Mouse (Mus musculus) MEL (cell line): ENCODE results near the gene Dlgap3. TPM values are rescaled to one million over a fixed set of nuclear protein-coding genes. Genes with fewer than 3 reads are reported as not detected.

Experiments
- DNase-seq: peaks from one replicate; pipeline ENCODE4 v3.0.0; 2011; ENCODE audit warnings: low read depth, low spot score
- H3K27ac ChIP-seq: 2 replicates; pipeline ENCODE4 v1.5.1; 2012; ENCODE audit warnings: low read depth, mild to moderate bottlenecking, control low read depth, low read length, moderate library complexity; ENCODE audit not compliant: control insufficient read depth
- H3K27me3 ChIP-seq, 2 experiments: fragments of 150-350 bp in 1 of 2; sonication (generic) in 1 of 2; 2 replicates each; pipeline ENCODE4 v1.6.1; 2012; ENCODE audit warnings: low read length in 2 of 2, mild to moderate bottlenecking in 2 of 2, improper control_type of control experiment in 1 of 2, moderate library complexity in 1 of 2; ENCODE audit not compliant: insufficient read depth in 2 of 2, control insufficient read depth in 1 of 2
- H3K36me3 ChIP-seq, 2 experiments: 2 replicates each; pipeline ENCODE4 v1.6.1; 2012 to 2014; ENCODE audit warnings: low read length in 2 of 2, improper control_type of control experiment in 1 of 2, inconsistent platforms in 1 of 2, mild to moderate bottlenecking in 1 of 2; ENCODE audit not compliant: insufficient read depth in 2 of 2, control insufficient read depth in 1 of 2
- H3K4me1 ChIP-seq, 2 experiments: fragments of 150-350 bp in 1 of 2; sonication (generic) in 1 of 2; 2 replicates each; pipeline ENCODE4 v1.6.1; 2012; ENCODE audit warnings: low read length in 2 of 2, improper control_type of control experiment in 1 of 2, mild to moderate bottlenecking in 1 of 2; ENCODE audit not compliant: insufficient read depth in 2 of 2, control insufficient read depth in 1 of 2
- H3K4me3 ChIP-seq, 2 experiments: fragments of 150-350 bp in 1 of 2; sonication (generic) in 1 of 2; 2 replicates each; pipeline ENCODE4 v1.5.1; 2012; ENCODE audit warnings: low read depth in 2 of 2, low read length in 2 of 2, mild to moderate bottlenecking in 2 of 2, moderate library complexity in 2 of 2, control low read depth in 1 of 2, improper control_type of control experiment in 1 of 2; ENCODE audit not compliant: control insufficient read depth in 1 of 2, insufficient read depth in 1 of 2
- H3K79me2 ChIP-seq: 2 replicates; pipeline ENCODE4 v1.6.1; 2012; ENCODE audit warnings: mild to moderate bottlenecking, low read length, moderate library complexity; ENCODE audit not compliant: control insufficient read depth, poor library complexity, insufficient read depth
- H3K9ac ChIP-seq: 2 replicates; pipeline ENCODE4 v1.6.1; 2012; ENCODE audit warnings: low read depth, mild to moderate bottlenecking, control low read depth, low read length, moderate library complexity; ENCODE audit not compliant: control insufficient read depth, poor library complexity, severe bottlenecking
- H3K9me3 ChIP-seq: fragments of 150-350 bp; sonication (generic); replicated peaks from 2 replicates; pipeline ENCODE4 v1.6.1; 2012; ENCODE audit warnings: mild to moderate bottlenecking, low read length, improper control_type of control experiment, moderate library complexity; ENCODE audit not compliant: insufficient read depth
- CHD2 ChIP-seq: IDR thresholded peaks from 2 replicates; pipeline ENCODE4 v1.6.1; 2011; ENCODE audit warnings: low read length, improper control_type of control experiment
- CTCF ChIP-seq, 3 experiments: IDR thresholded peaks in 2 of 3; conservative IDR thresholded peaks in 1 of 3; 2 replicates each; pipeline ENCODE4 v1.5.1; 2011 to 2012; ENCODE audit warnings: low read length in 3 of 3, low read depth in 2 of 3, mild to moderate bottlenecking in 2 of 3, improper control_type of control experiment in 1 of 3, inconsistent platforms in 1 of 3, mixed read lengths in 1 of 3, moderate library complexity in 1 of 3; ENCODE audit not compliant: control insufficient read depth in 1 of 3, insufficient read depth in 1 of 3, poor library complexity in 1 of 3, severe bottlenecking in 1 of 3
- ELF1 ChIP-seq: IDR thresholded peaks from 2 replicates; pipeline ENCODE4 v1.6.1; 2014; ENCODE audit warnings: low read depth, mild to moderate bottlenecking, inconsistent platforms, low read length, improper control_type of control experiment, moderate library complexity
- EP300 ChIP-seq, 2 experiments: IDR thresholded peaks; 2 replicates each; pipeline ENCODE4 v1.6.1; 2011; ENCODE audit warnings: improper control_type of control experiment in 2 of 2, low read length in 2 of 2, low read depth in 1 of 2, mild to moderate bottlenecking in 1 of 2
- GABPA ChIP-seq: IDR thresholded peaks from 2 replicates; pipeline ENCODE4 v1.6.1; 2012; ENCODE audit warnings: low read depth, mild to moderate bottlenecking, inconsistent platforms, low read length, improper control_type of control experiment, moderate library complexity
- GATA1 ChIP-seq: IDR thresholded peaks from 2 replicates; pipeline ENCODE4 v1.6.1; 2011; ENCODE audit warnings: low read depth, low read length, improper control_type of control experiment
- HCFC1 ChIP-seq: IDR thresholded peaks from 2 replicates; pipeline ENCODE4 v1.6.1; 2012; ENCODE audit warnings: low read depth, mild to moderate bottlenecking, inconsistent platforms, low read length, improper control_type of control experiment, moderate library complexity
- KAT2A ChIP-seq: conservative IDR thresholded peaks from 2 replicates; pipeline ENCODE4 v1.6.1; 2012; ENCODE audit warnings: low read depth, low read length, improper control_type of control experiment, inconsistent platforms
- MAFK ChIP-seq: IDR thresholded peaks from 2 replicates; pipeline ENCODE4 v1.6.1; 2011; ENCODE audit warnings: low read depth, mild to moderate bottlenecking, low read length, improper control_type of control experiment, borderline replicate concordance
- MAZ ChIP-seq: IDR thresholded peaks from 2 replicates; pipeline ENCODE4 v1.6.1; 2012; ENCODE audit warnings: low read depth, mild to moderate bottlenecking, inconsistent platforms, low read length, improper control_type of control experiment
- MYC ChIP-seq: IDR thresholded peaks from 2 replicates; pipeline ENCODE4 v1.6.1; 2011; ENCODE audit warnings: low read depth, mild to moderate bottlenecking, low read length, improper control_type of control experiment, moderate library complexity
- NELFE ChIP-seq: IDR thresholded peaks from 2 replicates; pipeline ENCODE4 v1.6.1; 2011; ENCODE audit warnings: low read depth, low read length, improper control_type of control experiment
- NRF1 ChIP-seq: IDR thresholded peaks from 2 replicates; pipeline ENCODE4 v1.6.1; 2014; ENCODE audit warnings: low read depth, mild to moderate bottlenecking, inconsistent platforms, low read length, improper control_type of control experiment, moderate library complexity; ENCODE audit not compliant: poor library complexity, insufficient read depth, severe bottlenecking
- SIN3A ChIP-seq: IDR thresholded peaks from 2 replicates; pipeline ENCODE4 v1.6.1; 2012; ENCODE audit warnings: low read length, improper control_type of control experiment, inconsistent platforms
- TBP ChIP-seq: IDR thresholded peaks from 2 replicates; pipeline ENCODE4 v1.8.0; 2011; ENCODE audit warnings: low read depth, low read length, improper control_type of control experiment
- TCF12 ChIP-seq: IDR thresholded peaks from 2 replicates; pipeline ENCODE4 v1.6.1; 2014; ENCODE audit warnings: low read depth, mild to moderate bottlenecking, inconsistent platforms, low read length, improper control_type of control experiment, moderate library complexity
- USF2 ChIP-seq, 2 experiments: IDR thresholded peaks; 2 replicates each; pipeline ENCODE4 v1.6.1; 2011 to 2012; ENCODE audit warnings: improper control_type of control experiment in 2 of 2, low read length in 2 of 2, borderline replicate concordance in 1 of 2, inconsistent platforms in 1 of 2, low read depth in 1 of 2, mild to moderate bottlenecking in 1 of 2; ENCODE audit not compliant: insufficient read depth in 1 of 2
- ZC3H11A ChIP-seq: IDR thresholded peaks from 2 replicates; pipeline ENCODE4 v1.6.1; 2012; ENCODE audit warnings: low read depth, mild to moderate bottlenecking, inconsistent platforms, low read length, improper control_type of control experiment
- ZMIZ1 ChIP-seq: IDR thresholded peaks from 2 replicates; pipeline ENCODE4 v1.6.1; 2012; ENCODE audit warnings: low read depth, mild to moderate bottlenecking, inconsistent platforms, low read length, improper control_type of control experiment, moderate library complexity
- polyA plus RNA-seq, 2 experiments: library from polyadenylated mRNA; stranded (reverse) in 1 of 2; unstranded in 1 of 2; fragments of >175 nt in 1 of 2; fragments of >200 nt in 1 of 2; gene quantifications; 2 replicates each; pipeline versions ENCODE4 v1.2.1 to v1.2.4; 2012; ENCODE audit warnings: low replicate concordance in 2 of 2, low read depth in 1 of 2; ENCODE audit not compliant: insufficient read length in 2 of 2, insufficient read depth in 1 of 2, missing spikeins in 1 of 2
- total RNA-seq: library from RNA; depleted of rRNA; stranded (reverse); fragments of 300-350 nt; gene quantifications from 2 replicates; pipeline ENCODE4 v1.2.3, GENCODE M21; 2012

The Dlgap3 gene
- total and polyA plus RNA-seq, 3 experiments: not detected

DNA sequence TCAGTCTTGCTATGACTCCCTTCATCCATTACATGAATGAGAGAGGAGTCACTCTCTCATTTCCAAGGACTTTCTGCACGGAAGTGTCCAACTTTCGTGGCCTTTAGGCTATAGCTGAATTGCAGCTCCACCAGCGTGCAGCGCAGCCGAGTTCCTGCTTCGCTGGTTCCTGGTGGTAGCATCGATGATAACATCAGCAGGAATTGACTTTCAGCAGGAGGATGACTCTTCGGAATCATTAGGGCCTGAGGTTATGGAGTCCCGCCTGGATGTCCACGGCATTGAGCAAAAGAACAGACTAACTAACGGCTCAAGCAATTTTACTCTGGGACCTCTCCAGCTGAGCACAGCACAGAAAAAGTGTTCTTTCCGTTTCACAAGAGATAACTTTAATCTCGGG is 19.0 kb upstream of the Dlgap3 start:
- no peak overlapping the region for H3K9ac ChIP-seq
- no peaks in the 10 kb centered on the region for H3K9me3 ChIP-seq
- no peak overlapping the region for H3K27ac ChIP-seq
- no peaks in the 10 kb centered on the region for H3K27me3 ChIP-seq
- no peaks in the 10 kb centered on the region for H3K4me1 ChIP-seq
- no peaks in the 10 kb centered on the region for H3K79me2 ChIP-seq
- no peak for DNase-seq
- TF ChIP-seq GATA1: no peak
- no peak for TF ChIP-seq CTCF (IDR thresholded peaks at IDR 0.05 in 2 of 3, conservative IDR thresholded peaks at IDR 0.05 in 1 of 3; ENCODE audit: control insufficient read depth in 1 of 3, insufficient read depth in 1 of 3, low read depth in 2 of 3, low read length in 3 of 3, poor library complexity in 1 of 3, severe bottlenecking in 1 of 3)
- no peak for TF ChIP-seq ZC3H11A
- no peak for TF ChIP-seq GABPA
- no peak for TF ChIP-seq TCF12
- TF ChIP-seq MAZ: no peak
- TF ChIP-seq KAT2A: no peak
- TF ChIP-seq, all 39 proteins: peak for 0
- Histone ChIP-seq H3K4me3 (no peak overlapping the region), H3K36me3 (no peaks in the 10 kb centered on the region)

DNA sequence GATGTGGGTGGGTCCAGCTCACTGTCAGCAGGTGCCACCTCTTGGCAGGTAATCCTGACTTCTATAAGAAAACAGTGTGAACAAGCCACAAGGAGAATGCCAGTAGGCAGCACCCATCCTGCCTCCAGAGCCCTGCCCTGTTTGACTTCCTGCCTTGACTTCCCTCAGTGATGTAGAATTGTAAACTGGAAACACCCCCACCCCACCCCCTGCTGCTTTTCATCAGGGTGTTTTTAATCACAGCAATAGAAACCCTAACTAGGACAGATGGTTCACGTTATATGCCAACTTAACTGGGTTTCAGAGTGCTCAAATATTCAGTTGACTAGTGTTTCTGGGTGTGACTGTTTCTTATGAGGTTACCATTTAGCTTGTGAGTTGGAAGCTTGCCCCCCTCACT is 15.7 kb upstream of the Dlgap3 start:
- Histone ChIP-seq H3K4me3 (no peak overlapping the region), H3K9me3 (no peaks in the 10 kb centered on the region), H3K36me3 (no peaks in the 10 kb centered on the region), H3K27ac (no peak overlapping the region), H3K27me3 (no peaks in the 10 kb centered on the region), H3K9ac (no peak overlapping the region), H3K79me2 (no peaks in the 10 kb centered on the region), H3K4me1 (no peaks in the 10 kb centered on the region)
- no peak for DNase-seq
- no peak for TF ChIP-seq HCFC1
- TF ChIP-seq TBP: no peak
- no peak for TF ChIP-seq SIN3A
- TF ChIP-seq ELF1: no peak
- no peak for TF ChIP-seq NRF1
- no peak for TF ChIP-seq MAFK
- TF ChIP-seq MYC: no peak
- TF ChIP-seq NELFE: no peak
- TF ChIP-seq ZMIZ1: no peak
- TF ChIP-seq CHD2: no peak
- TF ChIP-seq USF2 (IDR thresholded peaks at IDR 0.05; ENCODE audit: borderline replicate concordance in 1 of 2, insufficient read depth in 1 of 2, low read depth in 1 of 2, low read length in 2 of 2): no peak
- no peak for TF ChIP-seq EP300 (IDR thresholded peaks at IDR 0.05; ENCODE audit: low read depth in 1 of 2, low read length in 2 of 2)
- TF ChIP-seq GATA1: no peak
